Mouse (Mus musculus) MEL (cell line): Measurements from ENCODE around the gene H3f3b. TPM values are rescaled to one million over a fixed set of nuclear protein-coding genes. Genes with fewer than 3 reads are reported as not detected.

Experiments used
- DNase-seq: peaks from one replicate; pipeline ENCODE4 v3.0.0; 2011; ENCODE audit warnings: low read depth, low spot score
- H3K27ac ChIP-seq: 2 replicates; pipeline ENCODE4 v1.5.1; 2012; ENCODE audit warnings: low read depth, mild to moderate bottlenecking, control low read depth, low read length, moderate library complexity; ENCODE audit not compliant: control insufficient read depth
- H3K27me3 ChIP-seq, 2 experiments: fragments of 150-350 bp in 1 of 2; sonication (generic) in 1 of 2; 2 replicates each; pipeline ENCODE4 v1.6.1; 2012; ENCODE audit warnings: low read length in 2 of 2, mild to moderate bottlenecking in 2 of 2, improper control_type of control experiment in 1 of 2, moderate library complexity in 1 of 2; ENCODE audit not compliant: insufficient read depth in 2 of 2, control insufficient read depth in 1 of 2
- H3K36me3 ChIP-seq, 2 experiments: 2 replicates each; pipeline ENCODE4 v1.6.1; 2012 to 2014; ENCODE audit warnings: low read length in 2 of 2, improper control_type of control experiment in 1 of 2, inconsistent platforms in 1 of 2, mild to moderate bottlenecking in 1 of 2; ENCODE audit not compliant: insufficient read depth in 2 of 2, control insufficient read depth in 1 of 2
- H3K4me1 ChIP-seq, 2 experiments: fragments of 150-350 bp in 1 of 2; sonication (generic) in 1 of 2; 2 replicates each; pipeline ENCODE4 v1.6.1; 2012; ENCODE audit warnings: low read length in 2 of 2, improper control_type of control experiment in 1 of 2, mild to moderate bottlenecking in 1 of 2; ENCODE audit not compliant: insufficient read depth in 2 of 2, control insufficient read depth in 1 of 2
- H3K4me3 ChIP-seq, 2 experiments: fragments of 150-350 bp in 1 of 2; sonication (generic) in 1 of 2; 2 replicates each; pipeline ENCODE4 v1.5.1; 2012; ENCODE audit warnings: low read depth in 2 of 2, low read length in 2 of 2, mild to moderate bottlenecking in 2 of 2, moderate library complexity in 2 of 2, control low read depth in 1 of 2, improper control_type of control experiment in 1 of 2; ENCODE audit not compliant: control insufficient read depth in 1 of 2, insufficient read depth in 1 of 2
- H3K79me2 ChIP-seq: 2 replicates; pipeline ENCODE4 v1.6.1; 2012; ENCODE audit warnings: mild to moderate bottlenecking, low read length, moderate library complexity; ENCODE audit not compliant: control insufficient read depth, poor library complexity, insufficient read depth
- H3K9ac ChIP-seq: 2 replicates; pipeline ENCODE4 v1.6.1; 2012; ENCODE audit warnings: low read depth, mild to moderate bottlenecking, control low read depth, low read length, moderate library complexity; ENCODE audit not compliant: control insufficient read depth, poor library complexity, severe bottlenecking
- H3K9me3 ChIP-seq: fragments of 150-350 bp; sonication (generic); replicated peaks from 2 replicates; pipeline ENCODE4 v1.6.1; 2012; ENCODE audit warnings: mild to moderate bottlenecking, low read length, improper control_type of control experiment, moderate library complexity; ENCODE audit not compliant: insufficient read depth
- BHLHE40 ChIP-seq: IDR thresholded peaks from 2 replicates; pipeline ENCODE4 v1.6.1; 2012; ENCODE audit warnings: low read depth, mild to moderate bottlenecking, inconsistent platforms, low read length, improper control_type of control experiment, borderline replicate concordance
- CHD1 ChIP-seq: IDR thresholded peaks from 2 replicates; pipeline ENCODE4 v1.6.1; 2012; ENCODE audit warnings: low read depth, mild to moderate bottlenecking, inconsistent platforms, low read length, improper control_type of control experiment
- CHD2 ChIP-seq: IDR thresholded peaks from 2 replicates; pipeline ENCODE4 v1.6.1; 2011; ENCODE audit warnings: low read length, improper control_type of control experiment
- CTCF ChIP-seq, 3 experiments: IDR thresholded peaks in 2 of 3; conservative IDR thresholded peaks in 1 of 3; 2 replicates each; pipeline ENCODE4 v1.5.1; 2011 to 2012; ENCODE audit warnings: low read length in 3 of 3, low read depth in 2 of 3, mild to moderate bottlenecking in 2 of 3, improper control_type of control experiment in 1 of 3, inconsistent platforms in 1 of 3, mixed read lengths in 1 of 3, moderate library complexity in 1 of 3; ENCODE audit not compliant: control insufficient read depth in 1 of 3, insufficient read depth in 1 of 3, poor library complexity in 1 of 3, severe bottlenecking in 1 of 3
- E2F4 ChIP-seq: IDR thresholded peaks from 2 replicates; pipeline ENCODE4 v1.6.1; 2011; ENCODE audit warnings: low read depth, low read length, improper control_type of control experiment, borderline replicate concordance
- ELF1 ChIP-seq: IDR thresholded peaks from 2 replicates; pipeline ENCODE4 v1.6.1; 2014; ENCODE audit warnings: low read depth, mild to moderate bottlenecking, inconsistent platforms, low read length, improper control_type of control experiment, moderate library complexity
- EP300 ChIP-seq, 2 experiments: IDR thresholded peaks; 2 replicates each; pipeline ENCODE4 v1.6.1; 2011; ENCODE audit warnings: improper control_type of control experiment in 2 of 2, low read length in 2 of 2, low read depth in 1 of 2, mild to moderate bottlenecking in 1 of 2
- ETS1 ChIP-seq: IDR thresholded peaks from 2 replicates; pipeline ENCODE4 v1.6.1; 2012; ENCODE audit warnings: low read depth, mild to moderate bottlenecking, inconsistent platforms, low read length, improper control_type of control experiment, moderate library complexity
- GABPA ChIP-seq: IDR thresholded peaks from 2 replicates; pipeline ENCODE4 v1.6.1; 2012; ENCODE audit warnings: low read depth, mild to moderate bottlenecking, inconsistent platforms, low read length, improper control_type of control experiment, moderate library complexity
- GATA1 ChIP-seq: IDR thresholded peaks from 2 replicates; pipeline ENCODE4 v1.6.1; 2011; ENCODE audit warnings: low read depth, low read length, improper control_type of control experiment
- HCFC1 ChIP-seq: IDR thresholded peaks from 2 replicates; pipeline ENCODE4 v1.6.1; 2012; ENCODE audit warnings: low read depth, mild to moderate bottlenecking, inconsistent platforms, low read length, improper control_type of control experiment, moderate library complexity
- JUND ChIP-seq: IDR thresholded peaks from 2 replicates; pipeline ENCODE4 v1.6.1; 2011; ENCODE audit warnings: low read depth, mild to moderate bottlenecking, improper control_type of control experiment, low read length
- KAT2A ChIP-seq: conservative IDR thresholded peaks from 2 replicates; pipeline ENCODE4 v1.6.1; 2012; ENCODE audit warnings: low read depth, low read length, improper control_type of control experiment, inconsistent platforms
- MAFK ChIP-seq: IDR thresholded peaks from 2 replicates; pipeline ENCODE4 v1.6.1; 2011; ENCODE audit warnings: low read depth, mild to moderate bottlenecking, low read length, improper control_type of control experiment, borderline replicate concordance
- MAX ChIP-seq: IDR thresholded peaks from 2 replicates; pipeline ENCODE4 v1.6.1; 2011; ENCODE audit warnings: low read length, improper control_type of control experiment
- MAZ ChIP-seq: IDR thresholded peaks from 2 replicates; pipeline ENCODE4 v1.6.1; 2012; ENCODE audit warnings: low read depth, mild to moderate bottlenecking, inconsistent platforms, low read length, improper control_type of control experiment
- MXI1 ChIP-seq: IDR thresholded peaks from 2 replicates; pipeline ENCODE4 v1.6.1; 2011; ENCODE audit warnings: mild to moderate bottlenecking, low read depth, low read length, improper control_type of control experiment
- NRF1 ChIP-seq: IDR thresholded peaks from 2 replicates; pipeline ENCODE4 v1.6.1; 2014; ENCODE audit warnings: low read depth, mild to moderate bottlenecking, inconsistent platforms, low read length, improper control_type of control experiment, moderate library complexity; ENCODE audit not compliant: poor library complexity, insufficient read depth, severe bottlenecking
- POLR2A ChIP-seq, 2 experiments: IDR thresholded peaks; 2 replicates each; pipeline ENCODE4 v1.6.1; 2011 to 2012; ENCODE audit warnings: low read length in 2 of 2, mild to moderate bottlenecking in 2 of 2, control low read depth in 1 of 2, improper control_type of control experiment in 1 of 2, low read depth in 1 of 2, moderate library complexity in 1 of 2; ENCODE audit not compliant: control insufficient read depth in 1 of 2, insufficient read depth in 1 of 2, poor library complexity in 1 of 2
- POLR2AphosphoS2 ChIP-seq: IDR thresholded peaks from 2 replicates; pipeline ENCODE4 v1.6.1; 2011; ENCODE audit warnings: low read length, improper control_type of control experiment
- RAD21 ChIP-seq: IDR thresholded peaks from 2 replicates; pipeline ENCODE4 v1.6.1; 2011; ENCODE audit warnings: mild to moderate bottlenecking, low read depth, low read length, improper control_type of control experiment
- RCOR1 ChIP-seq: IDR thresholded peaks from 2 replicates; pipeline ENCODE4 v1.6.1; 2012; ENCODE audit warnings: low read depth, mild to moderate bottlenecking, inconsistent platforms, low read length, improper control_type of control experiment
- SIN3A ChIP-seq: IDR thresholded peaks from 2 replicates; pipeline ENCODE4 v1.6.1; 2012; ENCODE audit warnings: low read length, improper control_type of control experiment, inconsistent platforms
- TAL1 ChIP-seq: IDR thresholded peaks from 2 replicates; pipeline ENCODE4 v1.6.1; 2012; ENCODE audit warnings: mild to moderate bottlenecking, inconsistent platforms, low read length, moderate library complexity, mixed read lengths
- TBP ChIP-seq: IDR thresholded peaks from 2 replicates; pipeline ENCODE4 v1.8.0; 2011; ENCODE audit warnings: low read depth, low read length, improper control_type of control experiment
- TCF12 ChIP-seq: IDR thresholded peaks from 2 replicates; pipeline ENCODE4 v1.6.1; 2014; ENCODE audit warnings: low read depth, mild to moderate bottlenecking, inconsistent platforms, low read length, improper control_type of control experiment, moderate library complexity
- UBTF ChIP-seq: IDR thresholded peaks from 2 replicates; pipeline ENCODE4 v1.6.1; 2012; ENCODE audit warnings: low read depth, mild to moderate bottlenecking, inconsistent platforms, low read length, improper control_type of control experiment, moderate library complexity, borderline replicate concordance; ENCODE audit not compliant: insufficient read depth
- USF1 ChIP-seq: IDR thresholded peaks from 2 replicates; pipeline ENCODE4 v1.6.1; 2014; ENCODE audit warnings: low read depth, mild to moderate bottlenecking, inconsistent platforms, low read length, improper control_type of control experiment, moderate library complexity
- USF2 ChIP-seq, 2 experiments: IDR thresholded peaks; 2 replicates each; pipeline ENCODE4 v1.6.1; 2011 to 2012; ENCODE audit warnings: improper control_type of control experiment in 2 of 2, low read length in 2 of 2, borderline replicate concordance in 1 of 2, inconsistent platforms in 1 of 2, low read depth in 1 of 2, mild to moderate bottlenecking in 1 of 2; ENCODE audit not compliant: insufficient read depth in 1 of 2
- ZC3H11A ChIP-seq: IDR thresholded peaks from 2 replicates; pipeline ENCODE4 v1.6.1; 2012; ENCODE audit warnings: low read depth, mild to moderate bottlenecking, inconsistent platforms, low read length, improper control_type of control experiment
- ZKSCAN1 ChIP-seq: IDR thresholded peaks from 2 replicates; pipeline ENCODE4 v1.6.1; 2012; ENCODE audit warnings: low read depth, mild to moderate bottlenecking, inconsistent platforms, low read length, improper control_type of control experiment, moderate library complexity
- ZMIZ1 ChIP-seq: IDR thresholded peaks from 2 replicates; pipeline ENCODE4 v1.6.1; 2012; ENCODE audit warnings: low read depth, mild to moderate bottlenecking, inconsistent platforms, low read length, improper control_type of control experiment, moderate library complexity
- ZNF384 ChIP-seq: IDR thresholded peaks from 2 replicates; pipeline ENCODE4 v1.6.1; 2012; ENCODE audit warnings: low read depth, mild to moderate bottlenecking, inconsistent platforms, low read length, improper control_type of control experiment
- polyA plus RNA-seq, 2 experiments: library from polyadenylated mRNA; stranded (reverse) in 1 of 2; unstranded in 1 of 2; fragments of >175 nt in 1 of 2; fragments of >200 nt in 1 of 2; gene quantifications; 2 replicates each; pipeline versions ENCODE4 v1.2.1 to v1.2.4; 2012; ENCODE audit warnings: low replicate concordance in 2 of 2, low read depth in 1 of 2; ENCODE audit not compliant: insufficient read length in 2 of 2, insufficient read depth in 1 of 2, missing spikeins in 1 of 2
- total RNA-seq: library from RNA; depleted of rRNA; stranded (reverse); fragments of 300-350 nt; gene quantifications from 2 replicates; pipeline ENCODE4 v1.2.3, GENCODE M21; 2012

Gene H3f3b
- total and polyA plus RNA-seq, 3 experiments: 96.6 to 767 (median 498) TPM

DNA sequence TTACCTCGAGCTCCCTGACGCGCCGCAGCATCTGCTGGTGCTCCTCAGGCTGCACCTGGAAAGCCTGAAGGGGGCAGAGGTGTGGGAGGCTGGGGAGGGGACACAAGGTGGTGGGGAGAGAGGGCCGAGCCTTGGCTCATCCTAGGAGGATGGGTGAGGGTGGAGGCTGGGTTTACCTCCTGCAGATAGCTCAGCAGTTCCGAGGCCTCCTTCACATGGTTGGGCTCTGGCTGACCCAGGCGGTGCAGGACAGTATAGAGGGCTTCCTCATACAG is 48.4 kb upstream of the H3f3b start (continued):
- no peak for TF ChIP-seq POLR2AphosphoS2
- TF ChIP-seq JUND: no peak
- no peak for TF ChIP-seq ZNF384
- TF ChIP-seq NRF1: no peak
- no peak for TF ChIP-seq SIN3A
- TF ChIP-seq RCOR1: no peak
- no peak for TF ChIP-seq ZC3H11A
- no peak for TF ChIP-seq POLR2A (IDR thresholded peaks at IDR 0.05; ENCODE audit: control insufficient read depth in 1 of 2, insufficient read depth in 1 of 2, low read depth in 1 of 2, low read length in 2 of 2, poor library complexity in 1 of 2)

DNA sequence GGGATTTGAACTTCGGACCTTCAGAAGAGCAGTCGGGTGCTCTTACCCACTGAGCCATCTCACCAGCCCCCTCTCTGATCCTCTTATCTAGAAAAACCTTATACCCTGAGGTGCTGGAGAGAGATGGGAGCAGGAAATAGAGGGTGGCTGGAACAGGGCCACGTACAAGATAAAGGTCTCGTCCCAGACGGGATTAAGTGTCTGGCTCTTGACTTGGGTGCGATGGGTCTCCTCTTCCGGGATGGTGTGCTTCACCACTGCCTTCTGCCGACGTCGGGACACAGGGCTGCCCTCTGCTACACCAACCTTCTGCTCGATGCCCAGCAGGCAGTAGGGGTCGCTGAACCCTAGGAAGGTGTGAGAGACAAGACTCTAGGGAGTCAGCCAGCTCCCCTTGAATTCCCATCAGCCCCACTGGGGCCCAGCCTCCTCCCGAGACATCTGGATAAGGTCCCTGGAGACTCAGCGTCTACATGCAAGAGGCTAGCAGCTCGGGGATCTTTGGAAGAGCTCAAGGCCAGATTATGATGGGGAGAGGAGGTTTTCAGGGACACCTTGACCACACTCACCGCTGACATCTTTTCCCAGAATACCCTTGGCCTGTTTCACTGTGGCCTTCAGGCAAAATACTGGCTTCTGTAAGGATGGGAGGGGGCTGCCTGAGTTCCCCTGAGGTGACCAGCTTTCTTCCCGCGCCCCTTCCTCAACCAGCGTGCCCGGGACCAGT is 47.9 kb upstream of the H3f3b start:
- Histone ChIP-seq H3K36me3 (peaks cover 0 to 24% of the 10 kb centered on the region in 2 experiments; a peak in 2 of 4 replicates), H3K4me1 (peaks cover 11 to 21% of the 10 kb centered on the region in 2 experiments), H3K27me3 (no peaks in the 10 kb centered on the region), H3K4me3 (peak overlapping the region; percentile 59 to 78), H3K79me2 (peaks cover 21% of the 10 kb centered on the region), H3K9me3 (no peaks in the 10 kb centered on the region), H3K27ac (peak overlapping the region; percentile 97), H3K9ac (peak overlapping the region; percentile 94)
- peak; percentile 97 for DNase-seq
- TF ChIP-seq MAZ (no peak), KAT2A (no peak; the same call in 1 of the 2 replicates), JUND (no peak), MXI1 (peak; percentile 53; the same call in 1 of the 2 replicates), GATA1 (peak; percentile 86), TAL1 (peak; percentile 77), USF2 (IDR thresholded peaks at IDR 0.05; ENCODE audit: borderline replicate concordance in 1 of 2, insufficient read depth in 1 of 2, low read depth in 1 of 2, low read length in 2 of 2) (no peak), TCF12 (peak; percentile 87), ELF1 (peak; percentile 91), ZNF384 (peak; percentile 67), HCFC1 (peak; percentile 47), CHD1 (peak; percentile 93; the same call in 1 of the 2 replicates), UBTF (no peak), ZMIZ1 (peak; percentile 48), EP300 (IDR thresholded peaks at IDR 0.05; ENCODE audit: low read depth in 1 of 2, low read length in 2 of 2) (peak; percentile 68 to 85), MAFK (no peak), BHLHE40 (peak; percentile 5; the same call in 1 of the 2 replicates), GABPA (no peak), RAD21 (peak; percentile 10; the same call in 1 of the 2 replicates), CTCF (IDR thresholded peaks at IDR 0.05 in 2 of 3, conservative IDR thresholded peaks at IDR 0.05 in 1 of 3; ENCODE audit: control insufficient read depth in 1 of 3, insufficient read depth in 1 of 3, low read depth in 2 of 3, low read length in 3 of 3, poor library complexity in 1 of 3, severe bottlenecking in 1 of 3) (peak in 2 of 3 experiments; percentile 49 to 56; a peak in 4 of 6 replicates), POLR2AphosphoS2 (no peak; the same call in 1 of the 2 replicates), POLR2A (IDR thresholded peaks at IDR 0.05; ENCODE audit: control insufficient read depth in 1 of 2, insufficient read depth in 1 of 2, low read depth in 1 of 2, low read length in 2 of 2, poor library complexity in 1 of 2) (peak; percentile 41 to 49; a peak in 2 of 4 replicates), E2F4 (no peak; the same call in 1 of the 2 replicates), MAX (peak; percentile 50), ETS1 (peak; percentile 87), USF1 (no peak), CHD2 (peak; percentile 38; the same call in 1 of the 2 replicates), ZKSCAN1 (no peak), SIN3A (peak; percentile 80), TBP (peak; percentile 90)
